Mouse (Mus musculus) megakaryocyte, embryonic 14.5 days (primary cell): ENCODE measurements around the gene Dstn.

Source experiments
- FLI1 ChIP-seq: IDR thresholded peaks from 2 replicates; pipeline ENCODE4 v1.6.1; 2012; ENCODE audit warnings: low read length, inconsistent platforms, mixed read lengths
- GATA1 ChIP-seq: IDR thresholded peaks from 3 replicates; pipeline ENCODE4 v1.6.1; 2012; ENCODE audit warnings: mixed read lengths, low read length, inconsistent platforms, borderline replicate concordance

DNA sequence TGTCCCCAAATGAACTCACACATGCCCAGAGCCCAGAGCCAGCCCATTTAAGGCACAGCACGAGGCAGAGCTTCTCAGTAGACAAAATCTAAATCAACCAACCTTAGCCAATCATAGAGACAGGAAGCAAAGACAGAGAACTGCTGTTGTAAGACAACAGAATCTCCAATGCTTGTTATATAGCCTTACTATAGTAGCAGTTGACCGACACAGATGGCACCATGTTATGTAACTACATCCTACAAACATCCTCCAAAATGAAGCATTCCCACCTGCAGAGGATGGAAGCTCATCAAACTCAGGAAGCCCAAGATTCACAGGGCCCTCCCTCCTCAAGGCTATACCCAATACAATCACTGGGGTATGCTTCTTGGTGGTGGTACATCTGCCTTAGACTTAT is 72.4 kb downstream of the Dstn start:
- no peak for TF ChIP-seq FLI1
- no peak for TF ChIP-seq GATA1
